Mouse (Mus musculus) layer of hippocampus, postnatal 36 days (tissue): ENCODE data around the gene Kalrn. TPM values are rescaled to one million over a fixed set of nuclear protein-coding genes. Genes with fewer than 3 reads are reported as not detected.

ENCODE experiments used
- DNase-seq, 2 experiments: peaks; one replicate each; pipeline ENCODE4 v3.0.0; 2022
- total RNA-seq, 2 experiments: library from RNA; stranded (reverse); gene quantifications; 2 replicates each; pipeline ENCODE4 v1.2.3; 2021

Gene Kalrn
- total RNA-seq, 2 experiments from 2014 or later: 472 to 547 TPM

DNA sequence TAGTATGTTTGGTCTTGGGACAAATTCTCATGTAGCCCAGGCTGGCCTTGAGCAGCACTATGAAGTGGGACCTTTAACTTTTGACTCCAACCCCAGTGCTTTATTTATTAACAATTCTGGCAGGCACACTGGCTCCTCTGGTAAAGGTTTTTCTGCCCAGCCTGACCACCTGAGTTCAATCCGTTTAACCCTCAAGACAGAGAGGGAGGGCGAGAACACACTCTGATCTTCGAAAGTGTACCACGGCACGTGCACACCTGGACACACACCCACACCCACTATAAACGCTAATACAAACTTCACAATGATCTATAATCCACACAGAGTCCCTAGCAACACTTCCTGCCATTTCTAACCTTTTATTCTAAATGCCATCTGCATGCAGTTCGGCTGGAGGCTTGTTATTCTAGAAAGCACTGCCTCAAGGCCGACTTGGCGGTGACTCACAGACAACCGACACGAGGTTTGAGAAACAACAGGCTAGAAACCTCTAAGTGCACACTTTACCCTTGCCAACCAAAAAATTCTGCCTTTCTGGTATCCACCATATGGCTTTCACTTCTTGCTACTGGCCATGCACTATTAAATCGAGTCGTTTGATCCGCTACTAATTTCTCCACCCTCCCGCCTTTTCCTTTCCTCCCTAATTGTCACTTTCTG is 607.3 kb downstream of the Kalrn start:
- no peak for DNase-seq

GRCm38 (mm10) chr16:33963509-33963908 is 609.8 kb downstream of the Kalrn start:
- DNase-seq: no peak

DNA sequence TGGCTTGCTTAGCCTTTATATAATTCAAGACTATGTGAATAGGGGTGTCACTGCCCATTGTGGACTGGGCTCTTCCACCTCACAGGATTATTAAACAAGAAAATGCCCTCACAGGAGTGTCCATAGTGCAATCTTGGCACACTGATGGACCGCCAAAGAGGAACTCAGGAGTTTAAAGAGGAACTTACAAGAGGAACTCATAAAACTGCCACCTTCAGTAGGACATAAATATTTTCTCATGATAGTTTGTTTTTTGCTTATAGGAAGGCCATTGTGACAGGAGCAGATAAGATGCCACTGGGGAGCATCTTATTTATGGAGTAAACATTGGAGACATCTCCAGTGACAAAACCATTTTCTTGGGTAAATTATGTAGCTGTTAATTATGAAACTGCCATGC is 618.5 kb downstream of the Kalrn start:
- no peak for DNase-seq

DNA sequence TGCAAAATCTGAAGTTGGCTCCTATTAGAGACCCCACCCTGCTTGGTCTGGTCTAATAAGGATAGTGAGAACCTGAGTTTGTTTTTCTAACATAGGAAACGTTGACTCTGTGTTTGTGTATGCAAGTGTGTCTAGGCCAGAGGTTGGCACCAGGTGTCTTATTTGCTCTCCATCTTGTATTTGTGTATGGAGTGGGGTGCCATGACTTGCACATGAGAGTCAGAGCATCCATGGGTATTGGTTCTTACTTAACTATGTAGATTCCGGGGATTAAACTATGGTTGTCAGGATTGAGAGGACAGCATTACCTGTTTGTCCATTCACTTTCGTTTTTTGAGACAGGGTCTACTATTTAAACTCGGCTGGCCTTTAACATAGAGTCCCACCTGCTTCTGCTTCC is 620.3 kb downstream of the Kalrn start:
- DNase-seq: no peak

GRCm38 (mm10) chr16:33950830-33951229 is 622.5 kb downstream of the Kalrn start:
- peak; percentile 64 to 78 for DNase-seq

DNA sequence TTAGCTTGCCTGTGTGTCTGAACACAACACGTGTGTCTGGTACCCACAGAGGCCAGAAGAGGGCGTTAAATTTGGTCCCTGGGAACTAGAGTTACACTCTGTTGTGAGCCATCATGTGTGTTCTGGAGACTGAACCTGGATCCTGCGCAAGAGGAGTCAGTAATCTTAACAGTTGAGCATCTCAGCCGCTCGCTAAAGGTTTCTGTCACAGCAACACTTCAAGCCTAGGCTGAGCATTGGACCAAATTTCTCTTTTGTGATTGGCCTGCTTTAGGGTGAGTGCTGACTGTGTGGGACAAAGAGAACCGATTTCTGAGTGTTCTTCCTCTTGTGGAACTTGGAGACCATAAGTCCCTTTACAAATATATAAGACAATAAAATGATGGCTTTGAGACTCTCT is 622.9 kb downstream of the Kalrn start:
- no peak for DNase-seq

GRCm38 (mm10) chr16:33947664-33948571 is 625.4 kb downstream of the Kalrn start:
- DNase-seq: no peak

DNA sequence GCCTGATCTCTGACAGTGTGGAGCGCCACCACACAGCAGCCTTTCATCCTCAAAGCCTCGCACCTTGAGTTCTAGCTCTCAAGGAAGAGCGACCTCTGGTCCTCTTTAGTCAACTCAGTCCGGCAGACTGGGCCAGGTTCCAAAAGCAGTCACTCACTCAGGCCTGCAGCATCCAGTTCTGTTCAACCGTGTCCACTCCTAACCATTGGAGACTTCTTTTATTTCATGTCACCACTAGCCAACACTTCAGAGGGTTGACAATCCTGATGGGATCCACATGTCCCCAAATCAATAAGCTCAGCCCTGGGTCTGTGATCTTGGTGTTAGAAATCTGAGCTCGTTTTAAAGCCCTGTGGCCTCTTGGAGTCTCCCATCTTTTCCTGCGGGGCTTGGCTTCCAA is 627.3 kb downstream of the Kalrn start:
- no peak for DNase-seq

GRCm38 (mm10) chr16:33944772-33945171 is 628.6 kb downstream of the Kalrn start:
- DNase-seq: no peak

- DNase-seq: no peak
Observed at GRCm38 (mm10) chr16:33944126-33944525, 629.2 kb downstream of the Kalrn start.

DNA sequence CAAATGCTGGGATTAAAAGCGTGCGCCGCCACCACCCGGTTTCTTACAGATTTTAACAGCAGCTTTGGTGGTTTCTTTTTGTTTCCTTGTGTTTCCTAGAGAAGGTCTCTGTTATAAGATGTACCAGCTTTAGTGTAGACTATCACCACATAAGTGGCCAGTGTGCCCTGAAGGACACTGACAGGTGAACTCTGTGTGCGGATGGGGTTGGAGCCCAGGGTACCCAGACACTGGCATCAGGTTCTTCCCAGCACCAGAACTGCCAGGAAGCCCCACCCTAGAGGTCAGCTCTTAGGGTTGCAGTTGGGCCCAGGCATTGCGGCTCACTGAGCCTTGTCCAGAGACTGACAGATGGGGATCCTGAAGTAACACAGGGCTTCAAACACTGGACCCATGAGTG is 629.9 kb downstream of the Kalrn start:
- no peak for DNase-seq

DNA sequence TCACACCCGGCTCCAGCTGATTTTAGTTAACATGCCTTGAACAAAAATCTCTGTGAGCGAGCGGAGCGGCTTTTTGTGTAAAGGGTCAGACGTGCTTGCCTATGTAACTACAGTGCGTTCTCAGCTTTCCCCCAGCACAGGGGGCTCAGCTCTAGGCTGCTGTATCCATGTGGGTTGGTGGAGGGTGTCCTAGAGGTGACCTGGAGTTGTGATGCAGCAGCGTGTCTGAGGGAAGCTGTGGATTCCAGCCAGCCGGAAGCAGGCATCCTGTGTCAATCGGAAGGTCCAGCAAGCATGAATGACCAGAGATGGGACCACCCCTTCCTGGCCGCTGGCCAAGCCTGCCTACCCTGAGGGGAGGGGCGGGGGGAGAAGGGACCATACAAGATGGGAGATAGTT is 631.0 kb downstream of the Kalrn start:
- DNase-seq: no peak

DNA sequence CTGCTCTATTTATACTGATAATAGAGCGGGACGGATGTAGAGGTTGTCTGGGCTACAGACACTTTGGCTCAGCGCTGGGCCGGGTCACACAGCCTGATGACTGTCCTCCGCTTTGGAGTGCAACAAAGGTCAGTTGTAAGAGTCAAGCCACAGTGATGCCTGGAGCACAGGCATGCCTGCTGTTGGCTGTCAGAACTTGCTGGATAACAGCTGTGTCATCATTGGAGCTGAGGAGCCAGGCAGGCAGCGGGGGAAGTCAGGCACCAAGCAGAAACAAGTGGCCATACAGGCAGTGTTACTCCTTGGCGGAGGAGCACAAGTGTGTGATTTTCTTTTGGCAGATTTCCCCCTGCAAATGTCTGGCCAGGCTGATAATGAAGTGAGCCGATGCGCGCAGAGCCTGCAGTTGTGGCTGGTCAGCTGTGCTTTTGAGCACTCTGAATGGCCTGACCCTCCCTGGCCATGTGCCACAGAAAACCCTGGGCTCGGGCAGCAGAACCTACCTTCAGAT is 632.0 kb downstream of the Kalrn start:
- peak; percentile 33 to 38 for DNase-seq

- no peak for DNase-seq
Observed at GRCm38 (mm10) chr16:33940095-33940494, 633.2 kb downstream of the Kalrn start.

- DNase-seq: no peak
Observed at GRCm38 (mm10) chr16:33939636-33940035, 633.7 kb downstream of the Kalrn start.

DNA sequence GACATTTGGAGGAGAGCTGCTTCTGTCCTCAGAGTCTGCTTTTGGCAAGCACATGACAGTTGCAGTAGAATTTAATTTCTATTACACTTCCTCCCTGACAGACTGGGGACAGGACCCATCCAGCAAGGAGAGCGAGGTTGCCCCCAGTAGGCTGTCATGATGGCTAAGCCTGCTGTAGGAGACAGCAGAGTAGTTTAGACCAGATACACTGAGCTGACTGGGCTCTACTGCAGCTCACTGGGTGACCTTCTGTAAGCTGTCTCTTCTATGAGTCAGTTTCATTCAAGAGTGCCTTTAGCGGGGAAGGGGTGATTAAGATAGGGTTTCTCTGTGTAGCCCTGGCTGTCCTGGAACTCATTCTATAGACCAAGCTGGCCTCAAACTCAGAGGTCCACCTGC is 634.2 kb downstream of the Kalrn start:
- DNase-seq: no peak

- no peak for DNase-seq
Observed at GRCm38 (mm10) chr16:33938311-33939132, 634.8 kb downstream of the Kalrn start.

GRCm38 (mm10) chr16:33937567-33937966 is 635.8 kb downstream of the Kalrn start:
- DNase-seq: peak; percentile 46 to 47

DNA sequence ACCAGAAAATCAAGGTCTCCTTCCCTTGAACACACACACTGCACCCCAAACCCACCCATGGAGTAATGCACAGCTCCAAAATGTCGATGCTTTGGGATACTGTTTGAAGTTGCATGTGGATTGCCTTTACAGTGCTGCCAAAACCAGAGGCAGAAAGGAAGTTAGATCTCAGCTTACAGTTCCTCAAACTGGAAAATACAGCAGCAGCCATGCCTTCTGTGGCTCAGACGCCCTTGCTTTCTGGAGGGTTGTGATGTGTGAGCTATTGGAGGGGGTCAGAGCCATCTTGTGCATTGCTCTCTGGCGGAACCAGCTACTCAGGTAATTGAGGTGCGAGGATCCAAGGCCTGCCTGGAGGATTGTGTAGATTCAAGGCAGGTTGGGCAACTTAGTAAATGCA is 636.4 kb downstream of the Kalrn start:
- no peak for DNase-seq

GRCm38 (mm10) chr16:33935407-33935785 is 637.9 kb downstream of the Kalrn start:
- no peak for DNase-seq

GRCm38 (mm10) chr16:33934701-33935406 is 638.5 kb downstream of the Kalrn start:
- peak; percentile 30 to 36 for DNase-seq

DNA sequence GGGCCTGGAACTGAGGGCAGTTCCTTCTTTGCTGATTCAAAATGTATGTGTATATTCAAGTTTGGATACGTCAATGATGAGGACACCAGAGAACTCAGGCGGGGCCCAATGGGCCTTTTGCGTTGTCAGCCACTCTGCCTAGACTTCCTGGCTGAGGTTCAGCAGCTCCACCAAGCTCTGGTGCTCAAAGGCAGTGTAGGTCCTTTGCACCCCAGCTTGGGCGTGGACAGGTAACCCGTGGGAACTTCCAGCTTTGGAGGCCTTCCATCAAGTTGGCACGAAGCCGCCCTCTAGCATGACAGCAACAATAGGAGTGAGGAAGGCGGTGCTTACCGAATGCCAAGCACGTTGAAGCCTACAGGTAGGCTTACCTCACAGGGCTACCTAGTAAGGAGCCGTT is 639.9 kb downstream of the Kalrn start:
- no peak for DNase-seq
